Mouse (Mus musculus): ENCODE data around the gene Olfr855.

Olfr855 gene

GRCm38 (mm10) chr9:19582317-19582716, at the start of gene Olfr855:
Olfr855 (plus strand) TSS chr9:19582617.
- DNase-seq (ENCODE audit: low read depth, low spot score): no peak

GRCm38 (mm10) chr9:19540976-19541375, 41.4 kb upstream of the Olfr855 start, which contains the start of gene Olfr853:
Olfr853 (minus strand) TSS chr9:19541076.
- DNase-seq (ENCODE audit: low read depth, low spot score): no peak

- no peak for DNase-seq (ENCODE audit: low read depth, low spot score)
Measured at GRCm38 (mm10) chr9:19567282-19567681, 15.1 kb upstream of the Olfr855 start, which contains the start of gene Olfr854. Olfr854 (minus strand) TSS chr9:19567382.

- no peak for DNase-seq (ENCODE audit: low read depth, low spot score)
Measured at GRCm38 (mm10) chr9:19621297-19621696, 38.9 kb downstream of the Olfr855 start.

GRCm38 (mm10) chr9:19621843-19622822, 39.7 kb downstream of the Olfr855 start, which contains the start of gene Zfp317:
Zfp317 (plus strand) TSS chr9:19622102.
- peak; percentile 98 for DNase-seq (ENCODE audit: low read depth, low spot score)

- no peak for DNase-seq (ENCODE audit: low read depth, low spot score)
Measured at GRCm38 (mm10) chr9:19629574-19629973, 47.2 kb downstream of the Olfr855 start.
